Mouse (Mus musculus) layer of hippocampus, adult 2 months (tissue): ENCODE results near the gene Fam234b. TPM values are rescaled to one million over a fixed set of nuclear protein-coding genes. Genes with fewer than 3 reads are reported as not detected.

Experiments used
- DNase-seq, 2 experiments: peaks; one replicate each; pipeline ENCODE4 v3.0.0; 2022; ENCODE audit warnings: low spot score in 2 of 2
- H3K27ac ChIP-seq: fragments of 200-600 bp; 2 replicates; pipeline ENCODE4 v1.8.1; 2022
- H3K4me3 ChIP-seq: fragments of 200-600 bp; 2 replicates; pipeline ENCODE4 v1.8.1; 2022; ENCODE audit warnings: mild to moderate bottlenecking
- CTCF ChIP-seq: fragments of 200-600 bp; conservative IDR thresholded peaks from 2 replicates; pipeline ENCODE4 v1.8.1; 2022; ENCODE audit warnings: antibody characterized with exemption, mild to moderate bottlenecking, moderate library complexity
- total RNA-seq, 2 experiments: library from RNA; stranded (reverse); gene quantifications; 2 replicates each; pipeline ENCODE4 v1.2.3; 2021

Fam234b gene
- total RNA-seq, 2 experiments from 2014 or later = 161 to 166 TPM

DNA sequence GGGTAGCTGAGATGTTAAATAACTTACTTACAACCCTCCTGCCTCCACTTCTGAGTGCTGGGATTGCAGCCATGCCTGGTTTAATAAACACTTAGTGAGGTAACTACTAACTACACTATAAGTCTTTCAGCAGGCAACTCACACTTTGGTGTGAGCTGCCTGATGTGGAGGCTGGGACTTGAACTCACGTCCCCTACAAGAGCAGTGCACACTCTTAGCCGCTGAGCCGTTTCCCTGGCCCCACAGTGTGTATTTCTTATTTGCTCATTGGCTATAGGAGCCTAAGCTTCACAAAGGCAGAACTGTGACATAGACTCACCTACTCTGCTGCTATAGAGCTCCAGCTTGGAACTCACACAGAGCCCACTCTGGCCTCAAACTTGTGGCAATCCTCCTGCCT is 31.5 kb upstream of the Fam234b start:
- no peak for DNase-seq
- Histone ChIP-seq H3K27ac (peak overlapping the region; percentile 99), H3K4me3 (no peak overlapping the region)
- TF ChIP-seq CTCF = no peak

DNA sequence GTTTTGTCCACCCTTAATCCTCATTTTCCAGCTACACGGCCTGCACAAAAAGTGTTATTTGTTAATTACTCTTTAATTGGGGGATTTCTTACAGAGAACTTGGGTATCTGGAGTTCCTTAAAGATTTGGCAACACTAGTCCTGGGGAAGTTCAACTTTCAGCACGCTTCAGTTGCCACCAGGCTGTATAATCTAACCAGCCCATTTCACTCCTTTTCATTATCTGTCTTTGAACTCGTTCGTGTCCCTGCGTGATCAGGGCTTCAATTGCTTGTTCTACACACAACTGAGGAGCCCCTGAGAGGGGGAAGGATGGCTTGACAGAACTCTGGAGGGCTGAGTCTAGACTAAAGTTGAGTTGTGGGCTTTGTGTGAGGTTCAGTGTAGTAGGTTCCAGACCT is 31.1 kb upstream of the Fam234b start:
- H3K27ac ChIP-seq = peak overlapping the region; percentile 99
- TF ChIP-seq CTCF = no peak
- peak overlapping the region; percentile 94; the same call in 1 of the 2 replicates for H3K4me3 ChIP-seq
- DNase-seq = no peak

DNA sequence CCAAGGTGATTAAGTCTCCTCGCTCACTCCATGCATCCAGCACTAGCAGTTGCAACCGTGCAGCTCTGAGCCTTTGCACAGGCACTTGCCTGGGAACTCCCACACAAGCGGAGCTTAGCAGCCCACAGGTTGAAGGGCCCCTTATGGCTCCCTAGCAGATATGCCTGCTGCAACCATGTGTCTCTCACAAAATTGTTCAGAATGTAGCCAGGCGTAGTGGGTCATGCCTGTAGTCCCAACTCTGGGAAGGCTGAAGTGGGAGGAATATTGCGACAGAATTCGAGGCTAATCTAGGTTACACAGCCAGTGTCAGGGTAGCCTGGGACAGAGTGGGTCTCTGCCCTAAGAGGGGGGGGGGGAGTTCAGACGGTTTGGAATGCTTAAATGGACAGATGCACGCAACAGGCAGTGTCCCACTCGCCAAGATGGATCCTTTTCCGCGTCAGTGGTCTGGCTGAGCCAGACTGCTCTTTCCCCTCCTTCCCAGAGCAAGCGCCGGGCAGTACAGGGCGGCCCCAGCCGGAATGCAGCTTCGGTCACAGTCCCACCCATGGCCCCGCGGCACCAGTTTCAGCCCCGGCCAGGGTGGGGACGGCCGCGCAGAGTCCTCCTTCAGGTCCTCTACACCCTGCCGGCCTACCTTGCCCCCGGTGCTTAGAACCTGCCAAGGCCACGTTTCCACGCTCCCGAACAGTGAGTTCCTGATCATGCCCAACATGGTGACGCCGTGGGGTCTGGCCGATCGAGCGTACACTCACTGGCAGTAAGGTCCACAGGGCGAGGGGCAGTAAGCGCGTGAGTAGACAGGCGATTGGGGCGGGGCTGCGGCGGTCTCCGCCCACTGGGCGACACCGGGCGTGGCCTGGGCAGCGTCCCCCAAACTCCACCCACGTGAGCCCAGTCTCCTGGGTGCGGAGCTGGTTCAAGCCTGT is 30.1 kb upstream of the Fam234b start:
- Histone ChIP-seq H3K27ac (peak overlapping the region; percentile 99), H3K4me3 (peak overlapping the region; percentile 94)
- peak; percentile 80 to 87 for DNase-seq
- TF ChIP-seq CTCF = no peak

DNA sequence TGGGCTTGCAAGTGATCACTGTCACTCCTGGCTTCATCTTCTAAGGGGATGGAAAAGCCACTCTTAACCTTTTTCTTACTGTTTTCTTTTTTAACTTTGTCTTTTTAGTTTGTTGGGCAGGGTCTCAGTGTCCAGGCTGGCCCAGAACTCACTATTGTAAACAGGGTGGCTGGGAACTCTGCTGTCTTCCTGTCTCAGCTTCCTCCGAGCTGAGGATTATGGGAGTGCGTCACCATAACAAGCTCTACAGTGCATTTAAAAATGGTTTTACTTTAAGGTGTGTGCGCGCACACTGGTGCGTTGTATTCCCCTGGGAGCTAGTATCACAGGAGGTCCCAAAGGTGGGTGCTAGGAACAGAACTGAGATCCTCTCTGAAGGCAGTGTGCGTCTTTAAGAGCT is 29.3 kb upstream of the Fam234b start:
- TF ChIP-seq CTCF = no peak
- H3K4me3 ChIP-seq = peak overlapping the region; percentile 94
- H3K27ac ChIP-seq = peak overlapping the region; percentile 99
- no peak for DNase-seq

DNA sequence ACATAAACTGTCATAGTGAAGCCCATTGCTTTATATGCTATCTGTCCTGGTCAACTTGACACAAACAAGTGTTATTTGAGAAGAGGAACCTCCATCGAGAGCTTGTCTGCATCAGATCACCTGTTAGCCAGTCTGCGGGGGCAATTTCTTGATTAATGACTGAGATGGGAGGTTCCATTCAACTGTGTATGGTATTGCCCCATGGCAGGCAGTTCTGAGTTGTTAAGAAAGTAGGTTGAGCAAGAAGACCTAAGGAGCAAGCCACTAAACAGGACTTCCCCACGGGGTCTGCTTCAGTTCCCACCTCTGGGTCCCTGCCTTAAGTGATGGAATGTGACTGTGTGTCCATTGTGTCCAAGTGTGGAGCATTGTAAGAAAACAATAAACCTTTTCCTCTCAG is 28.5 kb upstream of the Fam234b start:
- no peak for DNase-seq
- no peak for TF ChIP-seq CTCF
- Histone ChIP-seq H3K27ac (no peak overlapping the region), H3K4me3 (no peak overlapping the region)

DNA sequence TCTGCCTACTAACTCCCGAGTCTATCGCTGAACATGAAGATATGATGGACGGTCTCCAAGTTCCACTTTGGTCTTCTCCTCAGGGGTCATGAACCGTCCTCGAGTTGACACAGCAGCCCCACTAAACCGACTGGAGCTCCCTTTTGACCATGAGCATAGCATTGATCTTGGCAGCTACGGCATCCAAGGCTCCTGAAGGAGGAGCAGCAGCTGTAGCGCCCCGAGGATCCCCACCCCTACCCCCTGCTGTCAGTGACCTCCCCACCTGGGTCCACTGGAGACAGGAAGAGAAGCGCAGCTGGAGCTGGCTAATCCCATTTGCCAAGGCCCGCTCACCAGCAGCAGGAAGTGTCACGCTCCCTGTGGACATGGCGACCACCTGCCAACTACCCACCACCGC is 26.0 kb upstream of the Fam234b start:
- no peak overlapping the region for H3K27ac ChIP-seq
- DNase-seq = no peak
- TF ChIP-seq CTCF = no peak
- H3K4me3 ChIP-seq = no peak overlapping the region

DNA sequence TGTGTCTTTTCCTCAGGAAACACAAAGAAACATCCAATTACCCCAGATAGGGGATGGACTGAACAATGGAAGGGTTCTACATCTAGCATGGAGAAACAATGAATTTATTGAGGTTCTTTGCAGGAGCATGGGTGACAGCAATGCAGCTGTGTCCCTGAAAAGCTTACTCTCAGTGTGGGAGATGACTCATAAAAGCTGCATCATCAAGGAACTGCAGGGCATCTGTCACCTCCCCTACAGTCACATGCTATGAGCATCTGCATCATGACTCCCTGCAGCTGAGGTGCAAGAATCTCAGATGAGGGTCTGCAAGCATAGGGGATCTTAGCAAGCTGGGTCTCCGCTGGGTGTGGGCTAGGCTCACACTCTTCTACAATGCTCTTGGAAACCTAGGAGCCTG is 22.8 kb upstream of the Fam234b start:
- no peak for TF ChIP-seq CTCF
- H3K27ac ChIP-seq = peak overlapping the region; percentile 72; the same call in 1 of the 2 replicates
- no peak overlapping the region for H3K4me3 ChIP-seq
- no peak for DNase-seq

DNA sequence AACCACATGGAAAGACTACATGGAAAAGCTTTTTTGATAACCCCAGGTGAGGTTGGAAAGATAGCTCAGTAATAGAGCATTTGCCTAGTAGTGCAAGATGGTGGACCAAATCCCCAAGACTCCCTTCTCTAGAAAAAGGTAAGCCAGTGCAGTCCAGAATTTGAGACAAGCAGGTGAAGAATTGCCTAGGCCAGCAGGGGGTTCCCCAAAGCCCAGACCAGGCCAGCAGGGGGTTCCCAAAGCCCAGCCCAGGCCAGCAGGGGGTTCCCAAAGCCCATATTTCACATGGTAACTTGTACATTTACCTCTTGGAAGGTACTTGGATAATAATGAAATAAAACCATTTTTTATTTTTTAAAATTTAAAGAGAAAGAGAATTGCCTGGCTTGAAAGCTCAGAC is 20.5 kb upstream of the Fam234b start:
- no peak for TF ChIP-seq CTCF
- DNase-seq = no peak
- H3K27ac ChIP-seq = no peak overlapping the region

DNA sequence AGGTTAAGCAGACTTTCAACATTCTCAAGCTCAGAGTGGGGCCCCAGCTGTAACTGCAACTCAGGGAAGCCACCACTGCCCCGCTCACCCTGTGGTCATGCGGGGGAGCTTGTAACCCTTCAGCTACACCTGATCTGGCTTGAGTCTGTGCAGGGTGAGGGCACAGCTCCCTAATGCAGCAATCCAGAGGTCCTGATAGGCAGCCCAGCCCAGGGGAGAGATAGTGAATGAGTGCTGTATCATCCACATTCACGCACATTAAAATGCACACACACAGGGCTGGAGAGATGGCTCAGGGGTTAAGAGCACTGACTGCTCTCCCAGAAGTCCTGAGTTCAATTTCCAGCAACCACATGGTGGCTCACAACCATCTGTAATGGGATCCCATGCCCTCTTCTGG is 19.2 kb upstream of the Fam234b start:
- DNase-seq = no peak
- no peak overlapping the region for H3K27ac ChIP-seq
- TF ChIP-seq CTCF = no peak
- H3K4me3 ChIP-seq = no peak overlapping the region

More for the DNA sequence above, 20.5 kb upstream of the Fam234b start:
- H3K4me3 ChIP-seq = no peak overlapping the region

DNA sequence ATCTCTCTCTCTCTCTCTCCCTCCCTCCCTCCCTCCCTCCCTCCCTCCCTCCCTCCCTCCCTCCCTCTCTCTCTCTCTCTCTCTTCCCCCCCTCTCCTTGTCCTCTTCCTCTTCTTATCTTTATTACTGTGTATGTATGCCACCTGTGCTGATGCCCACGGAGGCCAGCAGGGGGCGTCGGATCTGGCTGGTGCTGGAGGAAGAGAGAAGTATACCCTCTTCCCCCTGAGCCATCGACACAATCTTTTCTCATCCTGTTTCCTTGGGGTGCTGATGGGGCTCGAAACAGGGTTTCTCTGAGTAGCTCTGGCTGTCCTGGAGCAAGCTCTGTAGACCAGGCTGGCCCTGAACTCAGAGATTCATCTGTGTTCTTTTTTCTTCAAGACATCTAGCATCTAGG is 14.9 kb upstream of the Fam234b start:
- Histone ChIP-seq H3K4me3 (no peak overlapping the region), H3K27ac (no peak overlapping the region)
- 0 out of 2 replicates have a peak, but pooled peaks have one; percentile 30 for TF ChIP-seq CTCF
- DNase-seq = no peak

DNA sequence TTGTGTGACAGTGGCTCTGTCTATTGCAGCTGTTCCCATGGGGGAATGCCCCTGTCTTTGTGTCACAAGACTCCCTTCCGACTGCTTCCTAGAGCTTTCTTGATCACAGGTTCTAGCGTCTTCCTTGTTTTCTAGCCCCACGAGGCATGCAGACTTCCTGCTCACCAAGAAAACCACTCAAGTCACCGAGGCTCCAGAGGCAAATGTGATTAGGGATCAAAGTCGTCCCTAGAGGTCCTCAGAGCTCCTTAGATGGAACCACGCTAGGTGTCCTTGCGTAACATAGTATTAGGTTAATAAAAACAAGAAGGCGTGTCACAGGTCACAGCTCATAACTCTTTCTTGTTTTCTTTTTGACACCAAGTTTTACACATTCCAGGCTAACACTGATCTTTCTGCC is 13.8 kb upstream of the Fam234b start:
- no peak overlapping the region for H3K27ac ChIP-seq
- peak; percentile 62 for TF ChIP-seq CTCF
- DNase-seq = no peak
- no peak overlapping the region for H3K4me3 ChIP-seq

DNA sequence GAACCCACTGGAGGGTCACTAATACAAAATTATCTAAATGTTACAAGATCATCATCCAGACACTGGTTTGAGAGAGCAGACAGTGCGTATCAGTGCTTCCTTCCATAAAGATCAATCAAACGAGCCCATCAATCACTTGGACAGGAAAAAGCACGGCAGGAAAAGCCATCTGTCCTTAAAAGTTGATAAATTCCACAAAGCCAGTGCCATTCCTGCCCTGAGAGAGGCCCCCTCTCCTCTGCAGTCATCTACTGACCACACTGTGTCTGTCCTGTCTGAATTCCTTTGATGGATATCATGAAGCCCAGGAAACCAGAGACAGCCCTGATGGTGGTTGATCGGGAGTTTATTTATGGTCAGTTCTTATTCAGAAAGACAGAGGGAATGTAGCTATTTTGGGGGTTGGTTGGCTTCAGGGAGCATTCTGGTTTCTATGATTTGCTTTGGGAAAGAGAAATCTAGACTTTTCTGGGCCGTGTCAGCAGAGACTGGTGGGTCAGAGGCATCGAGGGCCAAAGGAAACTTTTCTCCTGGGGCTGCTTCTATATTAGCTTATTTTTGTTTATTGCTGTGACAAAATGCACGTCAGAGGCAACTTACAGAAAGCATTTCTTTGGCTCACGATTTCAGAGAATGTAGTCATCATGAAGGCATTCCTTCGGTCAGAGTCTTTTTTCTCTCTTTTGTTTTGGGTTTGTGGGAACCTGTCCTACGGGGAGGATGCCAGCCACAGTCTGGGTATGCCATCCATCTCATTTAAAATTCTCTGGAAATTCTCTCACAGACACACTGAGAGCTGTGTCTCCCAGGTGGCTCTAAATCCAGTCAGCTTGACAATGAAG is 10.5 kb upstream of the Fam234b start:
- no peak for TF ChIP-seq CTCF
- Histone ChIP-seq H3K4me3 (no peak overlapping the region), H3K27ac (no peak overlapping the region)
- DNase-seq = no peak

DNA sequence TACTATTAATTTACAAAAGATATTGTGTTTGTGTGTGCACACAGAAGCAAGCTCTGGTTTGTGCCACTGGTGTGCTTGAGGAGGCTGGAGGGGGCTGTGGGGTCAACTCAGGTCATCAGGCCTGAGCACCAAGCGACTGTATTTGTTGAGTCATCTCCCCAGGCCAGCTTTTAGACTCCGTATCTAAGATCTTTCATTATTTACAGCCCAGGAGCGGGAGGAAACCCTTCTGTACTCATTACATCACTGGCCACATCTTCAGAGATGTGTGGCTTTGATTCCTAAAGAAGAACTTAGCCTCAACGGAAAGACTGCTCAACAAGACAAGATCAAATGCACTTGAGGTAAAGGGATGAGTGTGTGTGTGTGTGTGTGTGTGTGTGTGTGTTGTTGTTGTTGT is 9.1 kb upstream of the Fam234b start:
- no peak overlapping the region for H3K27ac ChIP-seq
- no peak for DNase-seq
- H3K4me3 ChIP-seq = no peak overlapping the region
- no peak for TF ChIP-seq CTCF

DNA sequence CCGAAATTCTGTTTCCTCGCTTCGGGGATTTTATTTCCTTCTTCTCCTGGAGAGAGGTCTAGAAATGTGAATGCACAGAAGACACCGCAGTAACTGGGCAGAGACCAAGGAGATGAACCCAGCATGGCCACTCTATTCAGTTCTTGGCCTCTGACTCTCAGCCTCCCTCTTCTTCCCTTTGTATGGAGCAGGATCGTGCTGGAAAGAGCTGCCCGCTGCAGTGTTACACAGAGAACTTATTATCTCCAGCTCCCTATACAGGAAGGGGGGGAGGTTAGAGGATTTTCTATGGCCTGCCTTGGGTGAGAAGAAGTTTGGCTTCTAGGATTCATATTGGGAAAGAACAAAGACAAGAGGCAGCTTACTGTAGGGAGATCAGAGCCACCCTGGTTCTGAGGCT is 7.7 kb upstream of the Fam234b start:
- Histone ChIP-seq H3K27ac (no peak overlapping the region), H3K4me3 (no peak overlapping the region)
- DNase-seq = no peak
- TF ChIP-seq CTCF = no peak
